Mouse (Mus musculus) liver, embryonic 11.5 days (tissue): ENCODE data around the gene Slc35e4. TPM values are rescaled to one million over a fixed set of nuclear protein-coding genes. Genes with fewer than 3 reads are reported as not detected.

Experiments
- ATAC-seq: fragments of 200-750 bp; cut with Nextera tagmentation; replicated peaks from 2 replicates; pipeline ENCODE4 v1.8.0; 2017; ENCODE audit warnings: moderate number of reproducible peaks, mild to moderate bottlenecking, moderate TSS enrichment, moderate library complexity; ENCODE audit not compliant: low FRiP score
- DNase-seq: peaks from one replicate; pipeline ENCODE4 v3.0.0-alpha.2; 2017; ENCODE audit warnings: low spot score
- H3K27ac ChIP-seq: fragments of 300-500 bp; sonication (generic); 2 replicates; pipeline ENCODE4 v1.5.1; 2014; ENCODE audit warnings: mild to moderate bottlenecking, low read depth, low read length, control low read depth
- H3K27me3 ChIP-seq: fragments of 300-500 bp; sonication (generic); replicated peaks from 2 replicates; pipeline ENCODE4 v1.6.1; 2014; ENCODE audit warnings: low read length, mixed read lengths; ENCODE audit not compliant: control insufficient read depth, insufficient read depth
- H3K36me3 ChIP-seq: fragments of 300-500 bp; sonication (generic); 2 replicates; pipeline ENCODE4 v1.6.1; 2014; ENCODE audit warnings: mild to moderate bottlenecking, low read length, moderate library complexity, mixed read lengths; ENCODE audit not compliant: control insufficient read depth, insufficient read depth
- H3K4me1 ChIP-seq: fragments of 300-500 bp; sonication (generic); replicated peaks from 2 replicates; pipeline ENCODE4 v1.6.1; 2014; ENCODE audit warnings: low read length, mixed read lengths; ENCODE audit not compliant: control insufficient read depth, insufficient read depth
- H3K4me2 ChIP-seq: fragments of 300-500 bp; sonication (generic); 2 replicates; pipeline ENCODE4 v1.6.1; 2014; ENCODE audit warnings: mild to moderate bottlenecking, control low read depth, moderate library complexity
- H3K4me3 ChIP-seq: fragments of 300-500 bp; sonication (generic); 2 replicates; pipeline ENCODE4 v1.5.1; 2014; ENCODE audit warnings: low read depth, low read length, control low read depth
- H3K9ac ChIP-seq: fragments of 300-500 bp; sonication (generic); 2 replicates; pipeline ENCODE4 v1.6.1; 2014; ENCODE audit warnings: low read depth, low read length, control low read depth
- H3K9me3 ChIP-seq: fragments of 300-500 bp; sonication (generic); 2 replicates; pipeline ENCODE4 v1.6.1; 2016; ENCODE audit warnings: low read length, inconsistent platforms, mixed read lengths; ENCODE audit not compliant: control insufficient read depth
- WGBS: fragments of 180-500 bp; shearing (Covaris S2); extraction: QIAGEN DNeasy Blood & Tissue Kit; methylation state at CpG from one replicate; pipeline ENCODE4 v1.1.7; 2014; 5-methylcytosine and 5-hydroxymethylcytosine counted together
- polyA plus RNA-seq: library from polyadenylated mRNA; unstranded; fragments of >200 nt; fragmentation: Nextera tagmentation; extraction: Ambion mirVana; gene quantifications from 2 replicates; pipeline ENCODE4 v1.2.1, GENCODE M21; 2014

Slc35e4 gene
- polyA plus RNA-seq, 1 experiment from 2014 or later: 1.4 TPM

DNA sequence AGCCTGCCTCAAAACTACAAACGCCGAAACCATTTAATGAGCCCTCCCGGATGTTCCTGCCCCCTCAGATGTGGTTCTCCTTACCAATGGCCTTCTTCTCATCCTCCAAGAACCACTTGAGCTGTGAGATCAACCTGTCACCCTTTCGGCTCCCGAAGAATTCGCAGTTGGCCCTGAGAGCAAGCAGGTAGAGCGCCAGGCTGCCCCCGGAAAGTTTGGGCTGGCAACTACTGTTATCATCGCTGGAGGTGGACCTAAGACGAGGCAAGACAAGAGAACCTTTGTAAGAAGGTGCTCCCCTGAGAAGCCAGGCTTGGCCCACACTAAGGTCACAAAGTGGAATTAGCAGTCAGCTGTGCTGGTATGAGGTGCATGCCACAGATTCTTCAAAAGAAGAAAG is 11.5 kb upstream of the Slc35e4 start:
- ATAC-seq (no peak), DNase-seq (no peak)
- H3K9me3 ChIP-seq: no peaks in the 10 kb centered on the region
- no peaks in the 10 kb centered on the region for H3K27me3 ChIP-seq
- peaks cover 3% of the 10 kb centered on the region; the same call in 1 of the 2 replicates for H3K36me3 ChIP-seq
- no peak overlapping the region for H3K4me2 ChIP-seq
- H3K27ac ChIP-seq: no peak overlapping the region
- H3K4me1 ChIP-seq: peaks cover under 1% of the 10 kb centered on the region; the same call in 1 of the 2 replicates
- no peak overlapping the region for H3K4me3 ChIP-seq
- 90% methylated on average over 10 of the region's 10 CpGs for WGBS
- no peak overlapping the region for H3K9ac ChIP-seq

DNA sequence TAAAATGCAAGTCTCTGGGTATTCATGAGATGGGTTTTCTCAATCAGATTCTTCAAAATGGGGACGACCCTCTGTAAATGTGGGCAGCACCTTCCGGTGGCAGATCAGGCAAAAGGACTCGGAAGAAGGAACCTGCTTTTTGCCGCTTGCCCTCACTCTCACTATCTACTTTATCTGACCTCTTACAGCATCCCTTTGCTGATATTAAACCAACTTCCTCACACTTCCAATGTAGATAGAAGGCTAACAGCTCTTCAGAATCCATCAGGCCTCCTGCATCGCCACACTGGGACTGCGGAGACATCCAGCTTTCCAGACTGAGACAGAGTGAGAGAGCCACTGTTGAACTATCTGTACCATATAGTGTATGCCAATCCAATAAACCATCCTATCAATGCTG is 8.3 kb upstream of the Slc35e4 start:
- no peak for ATAC-seq
- DNase-seq: no peak
- Histone ChIP-seq H3K27ac (no peak overlapping the region), H3K4me2 (no peak overlapping the region), H3K36me3 (peaks cover 3% of the 10 kb centered on the region; the same call in 1 of the 2 replicates), H3K27me3 (no peaks in the 10 kb centered on the region), H3K4me3 (no peak overlapping the region), H3K4me1 (no peaks in the 10 kb centered on the region), H3K9me3 (no peaks in the 10 kb centered on the region), H3K9ac (no peak overlapping the region)
- WGBS: 89% methylated on average over 6 of the region's 6 CpGs

DNA sequence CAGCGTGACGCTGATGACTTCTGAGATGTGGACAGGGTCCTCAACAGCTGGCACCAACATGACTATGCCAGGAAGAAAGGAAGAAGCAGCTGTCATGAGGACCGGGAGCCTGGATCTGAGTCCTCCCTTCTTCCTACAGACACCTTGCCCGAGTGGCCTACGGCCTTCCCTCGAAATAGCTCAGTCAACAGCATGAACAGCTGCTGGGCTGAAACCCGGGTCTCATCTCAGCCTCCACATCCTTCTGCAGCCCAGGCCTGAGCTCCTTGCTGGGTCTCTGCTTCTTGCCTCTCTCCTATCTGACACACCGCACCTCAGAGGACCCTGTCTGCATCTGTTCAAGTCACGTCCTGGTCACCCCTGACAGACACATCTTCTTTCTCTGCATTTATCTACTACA is 7.7 kb upstream of the Slc35e4 start:
- no peak for ATAC-seq
- Histone ChIP-seq H3K27ac (no peak overlapping the region), H3K27me3 (no peaks in the 10 kb centered on the region), H3K4me3 (no peak overlapping the region), H3K9ac (no peak overlapping the region), H3K4me1 (no peaks in the 10 kb centered on the region), H3K4me2 (no peak overlapping the region), H3K36me3 (peaks cover 3% of the 10 kb centered on the region; the same call in 1 of the 2 replicates), H3K9me3 (no peaks in the 10 kb centered on the region)
- WGBS: 88% methylated on average over 9 of the region's 9 CpGs
- no peak for DNase-seq

DNA sequence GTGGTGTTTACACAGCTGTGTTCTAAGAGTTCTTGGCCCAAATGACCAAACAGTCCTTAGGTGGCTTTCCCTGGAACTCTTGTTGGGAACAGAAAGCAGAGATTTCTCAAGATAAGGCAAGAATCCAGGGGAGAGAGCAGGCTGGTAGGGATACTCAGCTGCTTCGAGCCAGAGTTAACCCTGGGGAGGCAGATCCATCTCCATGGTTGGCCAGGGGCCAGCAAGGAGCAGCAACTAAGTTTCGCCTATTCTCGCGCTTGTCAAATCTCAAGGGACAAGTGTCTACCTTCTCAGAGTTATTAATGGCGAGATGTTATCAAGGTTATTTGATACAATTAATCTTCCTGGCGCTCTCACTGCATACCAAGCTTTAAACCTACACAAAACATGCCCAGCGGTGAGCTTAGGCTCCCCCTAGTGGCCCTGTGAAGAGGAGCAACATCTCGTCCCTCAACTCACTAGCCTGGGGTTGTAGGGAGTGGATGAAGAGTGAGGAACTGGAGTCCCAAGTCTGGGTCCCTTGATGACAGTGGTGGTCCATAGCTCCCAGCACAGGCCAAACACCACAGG is 6.9 kb upstream of the Slc35e4 start:
- Histone ChIP-seq H3K4me1 (no peaks in the 10 kb centered on the region), H3K4me2 (no peak overlapping the region), H3K27me3 (no peaks in the 10 kb centered on the region), H3K4me3 (no peak overlapping the region), H3K36me3 (peaks cover 3% of the 10 kb centered on the region; the same call in 1 of the 2 replicates), H3K27ac (no peak overlapping the region), H3K9me3 (no peaks in the 10 kb centered on the region), H3K9ac (no peak overlapping the region)
- no peak for DNase-seq
- 35% methylated on average over 8 of the region's 8 CpGs for WGBS
- ATAC-seq: no peak

DNA sequence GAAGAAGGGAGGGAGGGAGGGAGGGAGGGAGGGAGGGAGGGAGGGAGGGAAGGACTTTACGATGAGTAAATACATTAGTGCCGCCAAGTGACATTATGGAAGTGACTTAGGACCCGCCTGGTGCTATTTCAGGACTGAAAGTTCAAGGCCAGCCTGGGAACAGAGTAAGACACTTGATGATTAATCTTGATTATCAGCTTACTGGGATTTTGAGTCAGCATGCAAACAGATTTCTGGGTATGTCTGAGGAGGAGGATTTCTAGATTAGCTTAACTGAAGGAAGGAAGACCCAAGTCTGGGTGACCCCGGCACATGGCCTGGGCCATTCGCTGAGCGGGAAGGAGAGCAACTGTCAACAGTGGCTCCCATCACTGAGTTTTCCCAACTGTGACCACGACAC is 6.0 kb upstream of the Slc35e4 start:
- Histone ChIP-seq H3K36me3 (no peaks in the 10 kb centered on the region; the same call in 1 of the 2 replicates), H3K4me2 (no peak overlapping the region)

DNA sequence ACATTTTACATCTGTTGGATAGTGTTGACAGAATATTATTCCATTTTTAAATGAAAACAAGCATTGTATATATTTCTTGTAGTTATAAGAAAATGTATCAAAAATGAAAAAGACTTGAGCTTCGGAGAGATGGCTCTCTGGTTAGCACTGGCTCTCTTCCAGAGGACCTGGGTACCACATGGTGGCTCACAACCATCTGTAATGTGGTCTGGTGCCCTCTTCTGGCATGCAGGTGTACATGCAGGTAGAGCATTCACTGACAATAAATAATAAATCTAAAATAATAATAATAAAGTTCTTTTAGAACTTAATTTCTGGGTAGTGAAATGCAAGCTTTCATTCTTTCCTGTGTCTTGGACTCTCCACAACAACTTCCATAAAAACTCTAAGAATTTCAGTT is 4.3 kb upstream of the Slc35e4 start:
- Histone ChIP-seq H3K4me3 (no peak overlapping the region), H3K4me1 (peaks cover 4% of the 10 kb centered on the region), H3K27ac (no peak overlapping the region), H3K9ac (no peak overlapping the region), H3K4me2 (no peak overlapping the region), H3K9me3 (no peaks in the 10 kb centered on the region), H3K36me3 (no peaks in the 10 kb centered on the region; the same call in 1 of the 2 replicates), H3K27me3 (0 out of 2 replicates have a peak, but pooled peaks cover 3% of the 10 kb centered on the region)
- DNase-seq: no peak
- no peak for ATAC-seq
- 62% methylated on average over 1 of the region's 1 CpGs for WGBS

More for the DNA sequence above, 6.0 kb upstream of the Slc35e4 start:
- H3K4me1 ChIP-seq: no peaks in the 10 kb centered on the region
- 89% methylated on average over 7 of the region's 7 CpGs for WGBS
- no peak overlapping the region for H3K4me3 ChIP-seq
- no peaks in the 10 kb centered on the region for H3K9me3 ChIP-seq
- no peaks in the 10 kb centered on the region for H3K27me3 ChIP-seq
- no peak overlapping the region for H3K27ac ChIP-seq
- no peak overlapping the region for H3K9ac ChIP-seq
- ATAC-seq: no peak
- DNase-seq: no peak

DNA sequence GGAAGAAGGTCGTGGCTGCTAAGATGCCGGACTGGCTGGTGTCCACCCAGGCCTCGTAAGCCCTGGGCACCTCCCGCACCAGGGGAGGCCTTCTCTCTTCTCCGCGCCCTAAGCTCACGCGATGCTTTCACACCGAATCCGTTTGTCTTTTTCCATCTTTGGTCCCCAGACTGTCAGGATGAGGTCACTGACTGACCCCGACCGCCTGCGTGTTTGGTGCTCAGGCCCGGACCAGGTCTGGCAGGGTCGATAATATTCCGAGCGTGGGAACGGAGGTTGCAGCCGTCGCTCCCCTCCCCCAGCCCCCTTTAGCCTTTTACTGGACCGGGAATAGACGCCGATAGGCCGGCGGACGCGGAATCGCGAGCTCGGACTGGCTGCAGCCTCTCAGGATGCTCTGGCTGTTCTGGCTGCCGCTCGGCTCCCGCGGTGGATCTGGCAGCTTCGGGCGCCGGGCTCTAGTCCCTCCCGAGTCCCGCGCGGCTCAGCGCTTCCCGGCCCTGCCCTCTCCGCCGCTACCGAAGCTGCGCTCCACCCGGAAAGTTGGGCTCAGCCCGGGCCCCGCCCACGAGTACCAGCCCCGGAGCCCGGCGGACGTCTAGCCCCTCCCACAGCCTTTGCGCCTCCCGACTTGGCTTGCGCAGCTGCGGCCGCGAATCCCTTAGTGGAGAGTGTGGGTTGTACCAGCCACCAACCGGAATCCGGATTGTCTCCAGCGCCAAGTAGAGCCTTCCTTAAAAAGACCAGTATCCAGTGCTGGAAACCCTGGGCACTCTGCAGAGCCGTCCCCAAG is 952 bp downstream of the Slc35e4 start:
- peak overlapping the region; percentile 96 for H3K4me2 ChIP-seq
- peak; percentile 80 for ATAC-seq
- no peaks in the 10 kb centered on the region for H3K36me3 ChIP-seq
- H3K9me3 ChIP-seq: no peaks in the 10 kb centered on the region
- peak; percentile 80 for DNase-seq
- H3K27me3 ChIP-seq: peaks cover 20% of the 10 kb centered on the region
- H3K4me3 ChIP-seq: peak overlapping the region; percentile 63
- under 1% methylated on average over 65 of the region's 65 CpGs for WGBS
- H3K27ac ChIP-seq: no peak overlapping the region
- H3K9ac ChIP-seq: peak overlapping the region; percentile 50
- H3K4me1 ChIP-seq: peaks cover 19% of the 10 kb centered on the region

DNA sequence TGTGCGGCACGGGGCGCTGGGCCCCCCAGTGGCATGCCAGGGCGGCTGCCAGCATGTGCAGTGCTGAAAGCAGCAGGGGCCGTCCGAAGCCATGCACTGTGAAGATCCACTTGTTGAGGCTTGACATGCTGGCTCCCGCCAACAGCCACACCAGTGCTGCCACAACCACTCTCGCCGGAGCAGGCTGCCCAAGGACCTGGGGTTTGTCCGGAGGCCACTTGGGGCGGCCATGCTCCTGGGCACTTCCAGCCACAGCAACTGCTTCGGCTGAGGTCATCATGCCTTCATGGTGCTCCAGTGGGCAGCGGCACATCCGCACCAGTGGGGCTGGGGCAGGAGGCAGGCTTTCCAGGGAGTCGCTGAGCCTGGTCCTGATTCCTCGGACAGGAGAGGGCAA is 1.6 kb downstream of the Slc35e4 start:
- no peaks in the 10 kb centered on the region for H3K36me3 ChIP-seq
- no peak overlapping the region for H3K27ac ChIP-seq
- H3K4me1 ChIP-seq: peaks cover 19% of the 10 kb centered on the region
- H3K4me3 ChIP-seq: peak overlapping the region; percentile 63
- H3K9me3 ChIP-seq: no peaks in the 10 kb centered on the region
- H3K27me3 ChIP-seq: peaks cover 20% of the 10 kb centered on the region
- H3K4me2 ChIP-seq: peak overlapping the region; percentile 96
- DNase-seq: peak; percentile 51
- no peak for ATAC-seq
- 9% methylated on average over 16 of the region's 16 CpGs for WGBS
- peak overlapping the region; percentile 26; the same call in 1 of the 2 replicates for H3K9ac ChIP-seq
